Mouse (Mus musculus) forebrain, embryonic 14.5 days (tissue): Measurements from ENCODE around the gene Gpsm3. TPM values are rescaled to one million over a fixed set of nuclear protein-coding genes. Genes with fewer than 3 reads are reported as not detected.

Experiments used
- ATAC-seq: fragments of 200-750 bp; cut with Nextera tagmentation; 2 replicates; pipeline ENCODE4 v1.8.0; 2017; ENCODE audit warnings: mild to moderate bottlenecking, moderate library complexity
- DNase-seq: peaks from one replicate; pipeline ENCODE4 v3.0.0-alpha.2; 2015; ENCODE audit warnings: low spot score
- H3K27ac ChIP-seq: fragments of 300-500 bp; sonication (generic); 2 replicates; pipeline ENCODE4 v1.5.1; 2014; ENCODE audit warnings: low read depth, mild to moderate bottlenecking, control low read depth, low read length, moderate library complexity
- H3K27me3 ChIP-seq: fragments of 300-500 bp; sonication (generic); replicated peaks from 2 replicates; pipeline ENCODE4 v1.6.1; 2014; ENCODE audit warnings: low read length, control low read depth, mixed read lengths; ENCODE audit not compliant: control insufficient read depth, insufficient read depth
- H3K36me3 ChIP-seq: fragments of 300-500 bp; sonication (generic); 2 replicates; pipeline ENCODE4 v1.6.1; 2014; ENCODE audit warnings: low read length, control low read depth; ENCODE audit not compliant: control insufficient read depth, insufficient read depth
- H3K4me1 ChIP-seq: fragments of 300-500 bp; sonication (generic); 2 replicates; pipeline ENCODE4 v1.6.1; 2014; ENCODE audit warnings: antibody characterized with exemption, low read length, control low read depth; ENCODE audit not compliant: control insufficient read depth, insufficient read depth
- H3K4me2 ChIP-seq: fragments of 300-500 bp; sonication (generic); 2 replicates; pipeline ENCODE4 v1.6.1; 2014; ENCODE audit warnings: mild to moderate bottlenecking, control low read depth, low read length
- H3K4me3 ChIP-seq: fragments of 300-500 bp; sonication (generic); 2 replicates; pipeline ENCODE4 v1.5.1; 2014; ENCODE audit warnings: low read depth, low read length, control low read depth
- H3K9ac ChIP-seq: fragments of 300-500 bp; sonication (generic); 2 replicates; pipeline ENCODE4 v1.6.1; 2014; ENCODE audit warnings: mild to moderate bottlenecking, low read length, control low read depth, moderate library complexity
- H3K9me3 ChIP-seq: fragments of 300-500 bp; sonication (generic); replicated peaks from 2 replicates; pipeline ENCODE4 v1.6.1; 2016; ENCODE audit warnings: low read length, control low read depth, mixed read lengths; ENCODE audit not compliant: control insufficient read depth
- WGBS: fragments of 180-500 bp; shearing (Covaris S2); extraction: QIAGEN DNeasy Blood & Tissue Kit; methylation state at CpG from one replicate; pipeline ENCODE4 v1.1.7; 2014; 5-methylcytosine and 5-hydroxymethylcytosine counted together
- polyA plus RNA-seq: library from polyadenylated mRNA; unstranded; fragments of >200 nt; fragmentation: Nextera tagmentation; extraction: Ambion mirVana; gene quantifications from 2 replicates; pipeline ENCODE4 v1.2.1, GENCODE M21; 2014

Gpsm3 gene
- polyA plus RNA-seq, 1 experiment from 2014 or later, result 3.7 TPM

- DNase-seq (no peak), ATAC-seq (no peak)
- Histone ChIP-seq H3K27me3 (0 out of 2 replicates have a peak, but pooled peaks cover 2% of the 10 kb centered on the region), H3K4me2 (no peak overlapping the region), H3K9ac (no peak overlapping the region; the same call in 1 of the 2 replicates), H3K4me3 (no peak overlapping the region), H3K36me3 (no peaks in the 10 kb centered on the region), H3K4me1 (peaks cover 6% of the 10 kb centered on the region), H3K27ac (no peak overlapping the region), H3K9me3 (no peaks in the 10 kb centered on the region)
- 65% methylated on average over 3 of the region's 3 CpGs for WGBS
Measured at GRCm38 (mm10) chr17:34637459-34637858, 47.9 kb downstream of the Gpsm3 start.

GRCm38 (mm10) chr17:34639461-34640255, 50.1 kb downstream of the Gpsm3 start:
- H3K36me3 ChIP-seq, result no peaks in the 10 kb centered on the region
- ATAC-seq (no peak), DNase-seq (no peak)
- H3K27ac ChIP-seq, result peak overlapping the region; percentile 21; the same call in 1 of the 2 replicates
- H3K9me3 ChIP-seq, result no peaks in the 10 kb centered on the region
- no peak overlapping the region for H3K4me2 ChIP-seq
- H3K4me3 ChIP-seq, result no peak overlapping the region
- no peak overlapping the region for H3K9ac ChIP-seq
- WGBS, result 81% methylated on average over 7 of the region's 7 CpGs
- peaks cover 6% of the 10 kb centered on the region for H3K4me1 ChIP-seq
- no peaks in the 10 kb centered on the region for H3K27me3 ChIP-seq

GRCm38 (mm10) chr17:34640778-34641601, 51.4 kb downstream of the Gpsm3 start:
- Histone ChIP-seq H3K4me2 (peak overlapping the region; percentile 5; the same call in 1 of the 2 replicates), H3K27me3 (no peaks in the 10 kb centered on the region), H3K36me3 (no peaks in the 10 kb centered on the region), H3K4me1 (peaks cover 14% of the 10 kb centered on the region), H3K27ac (peak overlapping the region; percentile 86), H3K4me3 (no peak overlapping the region), H3K9ac (peak overlapping the region; percentile 45; the same call in 1 of the 2 replicates), H3K9me3 (no peaks in the 10 kb centered on the region)
- 10% methylated on average over 11 of the region's 11 CpGs for WGBS
- ATAC-seq, result peak; percentile 51
- peak; percentile 74 for DNase-seq

Other genes starting within 250 kb of the Gpsm3 start
- gene Btnl2, start 235.0 kb upstream of the Gpsm3 start, polyA plus RNA-seq, result not detected in 2 replicates
- gene Btnl1, start 212.7 kb upstream of the Gpsm3 start, polyA plus RNA-seq, result not detected in 2 replicates
- gene BC051142, start 191.0 kb upstream of the Gpsm3 start, polyA plus RNA-seq, result 3.7 and 4.2 TPM in 2 replicates
- gene Btnl4, start 112.5 kb upstream of the Gpsm3 start, polyA plus RNA-seq, result not detected in 2 replicates
- not detected in 2 replicates for gene Btnl6, start 72.5 kb upstream of the Gpsm3 start, polyA plus RNA-seq
- gene Notch4, start 25.5 kb upstream of the Gpsm3 start, polyA plus RNA-seq, result 4.1 and 6.0 TPM in 2 replicates
- gene Pbx2, start 1.5 kb downstream of the Gpsm3 start, polyA plus RNA-seq, result 6.4 and 9.6 TPM in 2 replicates
- 1.1 and 1.5 TPM in 2 replicates for gene Ager, start 8.1 kb downstream of the Gpsm3 start, polyA plus RNA-seq
- gene Rnf5, start 13.9 kb downstream of the Gpsm3 start, polyA plus RNA-seq, result 222 TPM in 2 replicates
- gene Agpat1, start 14.5 kb downstream of the Gpsm3 start, polyA plus RNA-seq, result 88.6 and 106 TPM in 2 replicates
- gene Egfl8, start 26.2 kb downstream of the Gpsm3 start, polyA plus RNA-seq, result 7.6 and 8.7 TPM in 2 replicates
- 23.8 and 24.6 TPM in 2 replicates for gene Ppt2, start 38.7 kb downstream of the Gpsm3 start, polyA plus RNA-seq
- gene Prrt1, start 39.7 kb downstream of the Gpsm3 start, polyA plus RNA-seq, result 5.0 and 5.5 TPM in 2 replicates
- gene Fkbpl, start 55.0 kb downstream of the Gpsm3 start, polyA plus RNA-seq, result 12.6 and 14.9 TPM in 2 replicates
- 75.0 and 90.9 TPM in 2 replicates for gene Atf6b, start 57.3 kb downstream of the Gpsm3 start, polyA plus RNA-seq
- 0.04 and 0.10 TPM in 2 replicates for gene Tnxb, start 80.7 kb downstream of the Gpsm3 start, polyA plus RNA-seq
- not detected in 2 replicates for gene C4b, start 154.1 kb downstream of the Gpsm3 start, polyA plus RNA-seq
- not detected in 2 replicates for gene Cyp21a1, start 214.8 kb downstream of the Gpsm3 start, polyA plus RNA-seq
- gene Stk19, start 247.1 kb downstream of the Gpsm3 start, polyA plus RNA-seq, result 31.7 and 33.8 TPM in 2 replicates
- 54.9 and 66.4 TPM in 2 replicates for gene Dxo, start 247.2 kb downstream of the Gpsm3 start, polyA plus RNA-seq